Mouse (Mus musculus): ENCODE data around the gene Wnk4. TPM values are rescaled to one million over a fixed set of nuclear protein-coding genes. Genes with fewer than 3 reads are reported as not detected.

Wnk4 gene
- polyA plus RNA-seq, 1 experiment = 12.3 TPM

DNA sequence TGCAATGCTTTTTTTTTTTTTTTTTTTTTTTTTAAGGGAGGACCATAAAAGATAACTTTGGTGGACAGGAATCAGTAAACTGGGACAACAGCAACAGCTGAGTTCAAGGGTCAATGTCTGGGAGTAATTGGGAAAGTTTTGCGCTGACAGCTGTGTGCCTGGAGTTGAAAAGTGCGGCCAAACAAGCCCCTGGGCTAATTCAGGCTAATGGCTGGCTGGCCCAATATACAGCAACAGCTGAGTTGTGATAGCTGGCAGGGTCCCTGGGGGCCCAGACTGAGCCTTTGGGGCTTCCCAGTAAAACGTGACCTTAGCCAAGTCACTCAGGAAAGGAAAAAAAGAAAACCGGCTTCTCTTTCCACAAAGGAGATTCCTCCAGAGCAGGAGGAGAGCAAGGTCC lies 15.3 kb upstream of the Wnk4 start:
- Histone ChIP-seq H3K27ac (ENCODE audit: control insufficient read depth, insufficient read depth, low read depth, low read length) (no peak overlapping the region), H3K36me3 (ENCODE audit: control insufficient read depth, insufficient read depth, low read length) (no peaks in the 10 kb centered on the region), H3K4me1 (ENCODE audit: control insufficient read depth, insufficient read depth, low read length) (peaks cover 6% of the 10 kb centered on the region), H3K4me3 (ENCODE audit: control insufficient read depth, low read depth, low read length) (no peak overlapping the region), H3K27me3 (ENCODE audit: control insufficient read depth, insufficient read depth, low read length) (no peaks in the 10 kb centered on the region)
- no peak for TF ChIP-seq POLR2A (IDR thresholded peaks at IDR 0.05; ENCODE audit: control insufficient read depth, low read depth, low read length)
- TF ChIP-seq CTCF (IDR thresholded peaks at IDR 0.05; ENCODE audit: control insufficient read depth, insufficient read depth, insufficient replicate concordance, low read depth, low read length) = no peak

DNA sequence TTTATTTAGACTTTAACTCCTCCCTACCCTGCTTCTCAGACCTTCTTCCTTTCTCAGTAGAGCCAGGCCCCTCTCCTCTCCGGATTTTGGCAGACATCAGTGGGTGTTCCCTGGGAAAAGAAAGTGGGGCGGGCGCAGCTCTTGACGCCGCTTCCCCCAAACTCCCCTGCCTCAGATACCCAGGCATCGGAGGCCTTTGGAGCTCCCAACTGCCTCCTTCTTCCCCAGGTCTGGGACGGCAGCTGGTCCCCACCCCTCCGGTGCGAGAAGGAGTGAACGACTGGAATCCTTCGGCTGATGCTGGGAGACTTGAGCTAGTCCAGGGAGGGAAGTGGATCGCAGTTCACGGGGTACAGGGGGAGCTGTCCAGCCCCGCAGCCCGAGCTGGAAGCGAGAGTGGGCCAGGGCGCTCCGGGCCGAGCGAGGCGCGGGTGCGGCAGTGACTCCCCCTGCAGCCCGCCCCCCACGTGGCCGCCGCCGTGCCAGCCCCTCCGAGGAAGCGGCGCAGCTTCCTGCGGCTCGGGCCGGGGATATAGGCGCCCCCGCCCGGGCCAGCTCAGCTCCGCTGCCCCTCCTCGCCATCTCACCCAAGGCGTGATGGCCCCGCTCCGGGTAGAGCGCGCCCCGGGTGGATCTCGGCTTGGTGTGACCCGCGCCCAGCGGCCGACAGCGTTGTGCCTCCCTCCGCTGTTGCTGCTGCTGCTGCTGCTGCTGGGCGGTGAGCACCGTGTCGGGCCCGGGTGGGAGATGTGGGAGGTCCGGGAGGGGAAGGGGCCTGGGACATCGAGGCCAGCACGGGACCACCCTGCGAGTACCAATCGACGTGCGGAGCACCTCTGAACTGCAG lies 14.3 kb upstream of the Wnk4 start, which contains the start of gene Ramp2:
Ramp2 (plus strand) TSS at position 174 of the 847 bp plus-strand sequence.
- Histone ChIP-seq H3K4me3 (ENCODE audit: control insufficient read depth, low read depth, low read length) (peak within 1 kb of the TSS; percentile 78), H3K36me3 (ENCODE audit: control insufficient read depth, insufficient read depth, low read length) (no peaks in the 10 kb centered on the region), H3K27ac (ENCODE audit: control insufficient read depth, insufficient read depth, low read depth, low read length) (peak within 1 kb of the TSS; percentile 16; the same call in 1 of the 2 replicates), H3K27me3 (ENCODE audit: control insufficient read depth, insufficient read depth, low read length) (no peaks in the 10 kb centered on the region), H3K4me1 (ENCODE audit: control insufficient read depth, insufficient read depth, low read length) (peaks cover 6% of the 10 kb centered on the region)
- TF ChIP-seq CTCF (IDR thresholded peaks at IDR 0.05; ENCODE audit: control insufficient read depth, insufficient read depth, insufficient replicate concordance, low read depth, low read length) = no peak
- TF ChIP-seq POLR2A (IDR thresholded peaks at IDR 0.05; ENCODE audit: control insufficient read depth, low read depth, low read length) = no peak

DNA sequence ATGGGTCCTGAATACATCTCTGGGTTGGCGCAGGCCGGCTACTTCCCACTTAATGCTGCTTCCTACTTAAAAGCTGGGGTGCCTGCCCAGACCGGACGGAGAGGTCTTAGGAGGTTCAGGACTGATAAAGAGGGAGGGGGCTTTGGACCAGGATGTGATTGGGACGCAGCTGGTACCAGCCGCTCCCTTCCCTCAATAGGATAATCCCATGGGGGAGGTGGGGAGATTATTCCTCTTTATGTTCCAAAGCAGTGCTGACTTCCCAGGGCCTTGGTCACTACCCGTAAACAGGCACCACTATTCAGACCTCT lies 13.7 kb upstream of the Wnk4 start:
- H3K27me3 ChIP-seq (ENCODE audit: control insufficient read depth, insufficient read depth, low read length) = no peaks in the 10 kb centered on the region
- H3K4me1 ChIP-seq (ENCODE audit: control insufficient read depth, insufficient read depth, low read length) = peaks cover 6% of the 10 kb centered on the region
- peak overlapping the region; percentile 16; the same call in 1 of the 2 replicates for H3K27ac ChIP-seq (ENCODE audit: control insufficient read depth, insufficient read depth, low read depth, low read length)

DNA sequence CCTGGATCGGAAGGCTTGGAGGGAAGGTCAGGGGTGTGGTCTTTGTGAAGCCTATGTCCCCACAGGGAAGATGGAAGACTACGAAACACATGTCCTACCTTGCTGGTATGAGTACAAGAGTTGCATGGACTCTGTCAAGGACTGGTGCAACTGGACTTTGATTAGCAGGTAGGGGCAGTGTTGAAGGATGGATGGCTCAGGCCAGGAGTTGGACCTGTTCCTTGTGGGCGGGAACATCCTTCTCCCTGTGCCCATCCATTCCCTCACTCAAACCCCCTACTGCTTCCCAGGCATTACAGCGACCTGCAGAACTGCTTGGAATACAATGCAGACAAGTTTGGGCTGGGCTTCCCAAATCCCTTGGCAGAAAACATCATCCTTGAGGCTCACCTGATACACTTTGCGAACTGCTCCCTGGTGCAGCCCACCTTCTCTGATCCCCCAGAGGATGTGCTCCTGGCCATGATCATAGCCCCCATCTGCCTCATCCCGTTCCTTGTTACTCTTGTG lies 12.8 kb upstream of the Wnk4 start:
- no peak overlapping the region for H3K4me3 ChIP-seq (ENCODE audit: control insufficient read depth, low read depth, low read length)
- H3K27ac ChIP-seq (ENCODE audit: control insufficient read depth, insufficient read depth, low read depth, low read length) = no peak overlapping the region

More for the DNA sequence above, 13.7 kb upstream of the Wnk4 start:
- peak overlapping the region; percentile 78 for H3K4me3 ChIP-seq (ENCODE audit: control insufficient read depth, low read depth, low read length)
- no peaks in the 10 kb centered on the region for H3K36me3 ChIP-seq (ENCODE audit: control insufficient read depth, insufficient read depth, low read length)
- TF ChIP-seq POLR2A (IDR thresholded peaks at IDR 0.05; ENCODE audit: control insufficient read depth, low read depth, low read length) = no peak
- TF ChIP-seq CTCF (IDR thresholded peaks at IDR 0.05; ENCODE audit: control insufficient read depth, insufficient read depth, insufficient replicate concordance, low read depth, low read length) = no peak

DNA sequence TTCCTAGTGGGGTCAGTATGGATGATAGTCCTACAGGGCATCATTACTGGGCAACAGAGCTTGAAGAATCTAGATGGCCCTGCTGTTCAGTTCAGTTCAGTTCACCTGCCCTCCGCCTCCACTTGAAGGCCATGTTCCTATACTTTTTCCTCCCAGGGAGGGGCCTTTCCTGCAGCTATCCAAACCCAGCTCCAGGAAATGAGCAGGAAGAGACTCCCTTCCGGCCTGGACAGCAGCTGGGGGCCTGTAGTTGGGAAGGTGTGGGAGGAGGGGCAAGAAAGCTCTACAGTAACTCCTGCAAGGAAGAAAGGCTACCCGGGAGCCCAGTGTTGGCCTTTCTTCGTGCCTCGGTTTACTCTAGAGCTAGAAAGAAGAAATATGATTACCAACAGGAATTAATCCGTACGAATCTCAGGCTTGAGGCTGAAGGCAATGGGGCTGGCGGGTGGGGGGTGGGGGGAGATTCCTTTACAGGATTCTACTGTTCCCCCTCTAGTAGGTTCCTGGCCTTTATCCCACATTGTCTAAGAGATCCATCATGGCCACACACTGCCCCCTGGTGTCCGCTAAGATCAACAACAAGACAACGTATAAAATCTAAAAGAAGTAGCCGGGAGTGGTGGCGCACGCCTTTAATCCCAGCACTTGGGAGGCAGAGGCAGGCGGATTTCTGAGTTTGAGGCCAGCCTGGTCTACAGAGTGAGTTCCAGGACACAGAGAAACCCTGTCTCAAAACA lies 11.9 kb upstream of the Wnk4 start:
- no peak for TF ChIP-seq POLR2A (IDR thresholded peaks at IDR 0.05; ENCODE audit: control insufficient read depth, low read depth, low read length)
- no peak for TF ChIP-seq CTCF (IDR thresholded peaks at IDR 0.05; ENCODE audit: control insufficient read depth, insufficient read depth, insufficient replicate concordance, low read depth, low read length)
- H3K27ac ChIP-seq (ENCODE audit: control insufficient read depth, insufficient read depth, low read depth, low read length) = no peak overlapping the region
- peaks cover 8% of the 10 kb centered on the region for H3K4me1 ChIP-seq (ENCODE audit: control insufficient read depth, insufficient read depth, low read length)
- no peak overlapping the region for H3K4me3 ChIP-seq (ENCODE audit: control insufficient read depth, low read depth, low read length)
- no peaks in the 10 kb centered on the region for H3K36me3 ChIP-seq (ENCODE audit: control insufficient read depth, insufficient read depth, low read length)
- H3K27me3 ChIP-seq (ENCODE audit: control insufficient read depth, insufficient read depth, low read length) = no peaks in the 10 kb centered on the region

More for the DNA sequence above, 12.8 kb upstream of the Wnk4 start:
- Histone ChIP-seq H3K27me3 (ENCODE audit: control insufficient read depth, insufficient read depth, low read length) (no peaks in the 10 kb centered on the region), H3K4me1 (ENCODE audit: control insufficient read depth, insufficient read depth, low read length) (peaks cover 6% of the 10 kb centered on the region), H3K36me3 (ENCODE audit: control insufficient read depth, insufficient read depth, low read length) (no peaks in the 10 kb centered on the region)
- TF ChIP-seq CTCF (IDR thresholded peaks at IDR 0.05; ENCODE audit: control insufficient read depth, insufficient read depth, insufficient replicate concordance, low read depth, low read length) (no peak), POLR2A (IDR thresholded peaks at IDR 0.05; ENCODE audit: control insufficient read depth, low read depth, low read length) (no peak)

DNA sequence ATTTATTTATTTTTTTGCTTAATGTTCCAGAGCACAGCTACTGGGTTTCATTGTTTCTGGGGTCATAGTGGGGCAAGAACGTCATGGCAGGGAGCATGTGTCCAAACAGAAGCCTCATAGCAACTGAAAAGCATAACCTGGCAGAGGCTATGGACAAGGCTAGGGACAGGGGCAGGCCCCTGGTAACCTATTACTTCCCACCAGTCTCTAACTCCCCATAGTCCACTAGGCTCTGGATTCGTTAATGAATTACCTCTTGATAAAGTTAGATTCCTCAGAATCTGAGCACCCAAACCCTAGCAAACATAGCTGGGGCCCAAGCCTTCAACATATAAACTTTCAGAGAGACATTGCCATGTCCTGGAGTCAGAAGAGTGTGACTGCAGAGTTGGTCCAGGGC lies 9.3 kb upstream of the Wnk4 start:
- no peak overlapping the region for H3K4me3 ChIP-seq (ENCODE audit: control insufficient read depth, low read depth, low read length)
- peaks cover 5% of the 10 kb centered on the region for H3K4me1 ChIP-seq (ENCODE audit: control insufficient read depth, insufficient read depth, low read length)
- no peaks in the 10 kb centered on the region for H3K27me3 ChIP-seq (ENCODE audit: control insufficient read depth, insufficient read depth, low read length)
- H3K36me3 ChIP-seq (ENCODE audit: control insufficient read depth, insufficient read depth, low read length) = no peaks in the 10 kb centered on the region
- TF ChIP-seq POLR2A (IDR thresholded peaks at IDR 0.05; ENCODE audit: control insufficient read depth, low read depth, low read length) = no peak
- no peak for TF ChIP-seq CTCF (IDR thresholded peaks at IDR 0.05; ENCODE audit: control insufficient read depth, insufficient read depth, insufficient replicate concordance, low read depth, low read length)
- H3K27ac ChIP-seq (ENCODE audit: control insufficient read depth, insufficient read depth, low read depth, low read length) = no peak overlapping the region

DNA sequence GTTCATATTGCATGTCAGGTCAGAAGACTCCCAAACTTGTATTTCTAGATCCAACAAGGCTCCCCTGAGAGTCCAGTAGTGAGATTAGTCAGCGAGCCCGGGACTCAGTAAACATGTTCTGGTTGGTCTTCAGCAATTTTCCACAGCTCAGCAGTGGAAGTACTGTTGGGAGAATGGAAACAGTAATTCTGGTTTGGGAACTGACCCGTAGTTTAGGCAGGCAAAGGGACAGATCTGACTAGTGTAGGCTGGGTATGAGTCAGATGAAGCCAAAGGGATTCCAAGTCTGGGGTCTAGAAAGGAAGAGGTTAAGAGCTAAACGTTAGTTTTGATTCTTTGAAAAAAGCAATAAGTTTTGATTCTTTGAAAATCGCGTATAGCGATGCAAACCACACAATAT lies 7.4 kb upstream of the Wnk4 start:
- H3K27ac ChIP-seq (ENCODE audit: control insufficient read depth, insufficient read depth, low read depth, low read length) = peak overlapping the region; percentile 64

More for the DNA sequence above, 7.4 kb upstream of the Wnk4 start:
- Histone ChIP-seq H3K27me3 (ENCODE audit: control insufficient read depth, insufficient read depth, low read length) (no peaks in the 10 kb centered on the region), H3K4me1 (ENCODE audit: control insufficient read depth, insufficient read depth, low read length) (peaks cover 5% of the 10 kb centered on the region), H3K36me3 (ENCODE audit: control insufficient read depth, insufficient read depth, low read length) (no peaks in the 10 kb centered on the region), H3K4me3 (ENCODE audit: control insufficient read depth, low read depth, low read length) (peak overlapping the region; percentile 99)
- TF ChIP-seq POLR2A (IDR thresholded peaks at IDR 0.05; ENCODE audit: control insufficient read depth, low read depth, low read length) (no peak), CTCF (IDR thresholded peaks at IDR 0.05; ENCODE audit: control insufficient read depth, insufficient read depth, insufficient replicate concordance, low read depth, low read length) (no peak)

Measured in testis, adult 2 months (tissue).